Mouse (Mus musculus) testis, adult 2 months (tissue): ENCODE measurements at regions not wholly inside any gene's neighbourhood (a gene's known extent, or its start where the extent isn't known, plus 50 kb on each side); places are given as distances from the start of the nearest gene placed in this dataset.

Source experiments
- CTCF ChIP-seq: fragments of 200-500 bp; IDR thresholded peaks from 2 replicates; pipeline ENCODE4 v1.5.1; 2012; ENCODE audit warnings: low read depth, mild to moderate bottlenecking, inconsistent platforms, low read length, moderate library complexity; ENCODE audit not compliant: control insufficient read depth, insufficient read depth, insufficient replicate concordance
- POLR2A ChIP-seq: fragments of 200-500 bp; IDR thresholded peaks from 2 replicates; pipeline ENCODE4 v1.6.1; 2012; ENCODE audit warnings: low read depth, mild to moderate bottlenecking, inconsistent platforms, low read length, moderate library complexity; ENCODE audit not compliant: control insufficient read depth

DNA sequence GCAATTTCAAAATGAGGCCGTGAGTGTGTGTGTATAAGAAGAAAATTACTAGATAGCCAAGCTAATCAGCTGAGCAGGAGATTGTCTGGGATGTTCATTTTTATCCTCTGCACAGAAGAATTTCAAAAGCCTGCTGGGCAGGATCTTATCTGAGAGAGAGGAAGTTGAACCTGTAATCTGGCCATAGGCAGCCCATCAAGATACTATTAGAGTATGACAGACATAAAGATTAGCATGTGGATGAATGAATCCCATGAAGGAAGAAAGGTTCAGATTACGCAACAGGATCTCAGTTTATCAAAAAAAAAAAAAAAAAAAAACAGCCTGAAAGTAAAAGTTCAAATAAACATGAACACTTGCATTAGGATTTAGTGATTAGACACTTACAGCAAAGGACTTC, 317.3 kb upstream of the C030005K15Rik start:
- no peak for TF ChIP-seq CTCF
- TF ChIP-seq POLR2A, result no peak
